Mouse (Mus musculus) neural tube, embryonic 15.5 days (tissue): Measurements from ENCODE around the gene Egfem1. TPM values are rescaled to one million over a fixed set of nuclear protein-coding genes. Genes with fewer than 3 reads are reported as not detected.

Source experiments
- ATAC-seq: fragments of 200-750 bp; cut with Nextera tagmentation; 2 replicates; pipeline ENCODE4 v1.8.0; 2017; ENCODE audit warnings: mild to moderate bottlenecking, moderate TSS enrichment, moderate library complexity; ENCODE audit not compliant: low FRiP score
- H3K27ac ChIP-seq: fragments of 300-500 bp; sonication (generic); replicated peaks from 2 replicates; pipeline ENCODE4 v1.5.1; 2015; ENCODE audit warnings: mild to moderate bottlenecking, inconsistent platforms
- H3K27me3 ChIP-seq: fragments of 300-500 bp; sonication (generic); replicated peaks from 2 replicates; pipeline ENCODE4 v1.6.1; 2015; ENCODE audit warnings: inconsistent platforms
- H3K36me3 ChIP-seq: fragments of 300-500 bp; sonication (generic); 2 replicates; pipeline ENCODE4 v1.6.1; 2015; ENCODE audit warnings: inconsistent platforms
- H3K4me1 ChIP-seq: fragments of 300-500 bp; sonication (generic); 2 replicates; pipeline ENCODE4 v1.6.1; 2015; ENCODE audit warnings: inconsistent platforms
- H3K4me2 ChIP-seq: fragments of 300-500 bp; sonication (generic); 2 replicates; pipeline ENCODE4 v1.6.1; 2015; ENCODE audit warnings: inconsistent platforms, mild to moderate bottlenecking, moderate library complexity
- H3K4me3 ChIP-seq: fragments of 300-500 bp; sonication (generic); replicated peaks from 2 replicates; pipeline ENCODE4 v1.5.1; 2015; ENCODE audit warnings: mild to moderate bottlenecking, inconsistent platforms
- H3K9ac ChIP-seq: fragments of 300-500 bp; sonication (generic); replicated peaks from 2 replicates; pipeline ENCODE4 v1.6.1; 2015; ENCODE audit warnings: mild to moderate bottlenecking, inconsistent platforms
- H3K9me3 ChIP-seq: fragments of 300-500 bp; sonication (generic); replicated peaks from 2 replicates; pipeline ENCODE4 v1.6.1; 2016; ENCODE audit warnings: inconsistent platforms
- WGBS: fragments of 180-500 bp; shearing (Covaris S2); methylation state at CpG from one replicate; pipeline ENCODE4 v1.1.7; 2015; ENCODE audit warnings: mixed read lengths; 5-methylcytosine and 5-hydroxymethylcytosine counted together
- polyA plus RNA-seq: library from polyadenylated mRNA; unstranded; fragments of >200 nt; fragmentation: Nextera tagmentation; extraction: Ambion mirVana; gene quantifications from 2 replicates; pipeline ENCODE4 v1.2.1, GENCODE M21; 2015

Egfem1 gene
- polyA plus RNA-seq, 1 experiment from 2014 or later = 5.1 TPM

GRCm38 (mm10) chr3:29619586-29619985 lies 537.8 kb downstream of the Egfem1 start:
- no peak overlapping the region for H3K27ac ChIP-seq
- ATAC-seq = no peak
- no peaks in the 10 kb centered on the region for H3K27me3 ChIP-seq
- no peak overlapping the region for H3K4me2 ChIP-seq
- H3K4me1 ChIP-seq = no peaks in the 10 kb centered on the region
- no peaks in the 10 kb centered on the region for H3K9me3 ChIP-seq
- H3K36me3 ChIP-seq = no peaks in the 10 kb centered on the region
- no peak overlapping the region for H3K9ac ChIP-seq
- H3K4me3 ChIP-seq = no peak overlapping the region
- WGBS = 84% methylated on average over 1 of the region's 1 CpGs

GRCm38 (mm10) chr3:29639819-29640218 lies 558.0 kb downstream of the Egfem1 start:
- Histone ChIP-seq H3K4me3 (no peak overlapping the region), H3K27me3 (no peaks in the 10 kb centered on the region), H3K4me2 (no peak overlapping the region), H3K36me3 (no peaks in the 10 kb centered on the region), H3K4me1 (no peaks in the 10 kb centered on the region), H3K9me3 (no peaks in the 10 kb centered on the region), H3K9ac (no peak overlapping the region), H3K27ac (no peak overlapping the region)
- no peak for ATAC-seq
- WGBS = 71% methylated on average over 2 of the region's 2 CpGs

- no peaks in the 10 kb centered on the region for H3K27me3 ChIP-seq
- no peak overlapping the region for H3K27ac ChIP-seq
- H3K4me2 ChIP-seq = no peak overlapping the region
- no peak overlapping the region for H3K4me3 ChIP-seq
- H3K9me3 ChIP-seq = no peaks in the 10 kb centered on the region
- no peak for ATAC-seq
- no peaks in the 10 kb centered on the region for H3K4me1 ChIP-seq
- H3K9ac ChIP-seq = no peak overlapping the region
- no peaks in the 10 kb centered on the region for H3K36me3 ChIP-seq
- WGBS = 78% methylated on average over 2 of the region's 2 CpGs
These were observed 585.0 kb downstream of the Egfem1 start for GRCm38 (mm10) chr3:29666796-29667195.

GRCm38 (mm10) chr3:29689367-29690285 lies 607.8 kb downstream of the Egfem1 start:
- no peak overlapping the region for H3K9ac ChIP-seq
- 62% methylated on average over 8 of the region's 8 CpGs for WGBS
- H3K9me3 ChIP-seq = no peaks in the 10 kb centered on the region
- no peaks in the 10 kb centered on the region for H3K27me3 ChIP-seq
- no peak for ATAC-seq
- H3K4me1 ChIP-seq = peaks cover 5% of the 10 kb centered on the region; the same call in 1 of the 2 replicates
- H3K4me3 ChIP-seq = no peak overlapping the region
- H3K36me3 ChIP-seq = no peaks in the 10 kb centered on the region
- no peak overlapping the region for H3K27ac ChIP-seq
- H3K4me2 ChIP-seq = no peak overlapping the region

- no peak for ATAC-seq
- Histone ChIP-seq H3K4me3 (no peak overlapping the region), H3K36me3 (no peaks in the 10 kb centered on the region), H3K9me3 (no peaks in the 10 kb centered on the region), H3K4me1 (no peaks in the 10 kb centered on the region), H3K9ac (no peak overlapping the region), H3K27ac (no peak overlapping the region), H3K4me2 (no peak overlapping the region), H3K27me3 (no peaks in the 10 kb centered on the region)
- WGBS = 16% methylated on average over 2 of the region's 2 CpGs
These were observed 619.3 kb downstream of the Egfem1 start for GRCm38 (mm10) chr3:29701126-29701525.

- ATAC-seq = no peak
- WGBS = 95% methylated on average over 2 of the region's 2 CpGs
These were observed 625.0 kb downstream of the Egfem1 start for GRCm38 (mm10) chr3:29706816-29707215.

GRCm38 (mm10) chr3:29707467-29707866 lies 625.6 kb downstream of the Egfem1 start:
- Histone ChIP-seq H3K4me3 (no peak overlapping the region), H3K9ac (no peak overlapping the region), H3K4me1 (no peaks in the 10 kb centered on the region), H3K36me3 (no peaks in the 10 kb centered on the region), H3K27ac (no peak overlapping the region), H3K27me3 (no peaks in the 10 kb centered on the region), H3K9me3 (no peaks in the 10 kb centered on the region), H3K4me2 (no peak overlapping the region)
- ATAC-seq = no peak
- WGBS = 92% methylated on average over 1 of the region's 1 CpGs

More at GRCm38 (mm10) chr3:29706816-29707215, 625.0 kb downstream of the Egfem1 start:
- Histone ChIP-seq H3K36me3 (no peaks in the 10 kb centered on the region), H3K9ac (no peak overlapping the region), H3K27ac (no peak overlapping the region), H3K9me3 (no peaks in the 10 kb centered on the region), H3K4me2 (no peak overlapping the region), H3K4me3 (no peak overlapping the region), H3K4me1 (no peaks in the 10 kb centered on the region), H3K27me3 (no peaks in the 10 kb centered on the region)

GRCm38 (mm10) chr3:29726376-29726967 lies 644.6 kb downstream of the Egfem1 start:
- Histone ChIP-seq H3K27me3 (no peaks in the 10 kb centered on the region), H3K4me2 (no peak overlapping the region), H3K27ac (no peak overlapping the region), H3K9ac (no peak overlapping the region), H3K4me3 (no peak overlapping the region), H3K4me1 (no peaks in the 10 kb centered on the region), H3K36me3 (no peaks in the 10 kb centered on the region), H3K9me3 (no peaks in the 10 kb centered on the region)
- WGBS = 60% methylated on average over 8 of the region's 8 CpGs
- ATAC-seq = peak; percentile 90

- no peaks in the 10 kb centered on the region for H3K36me3 ChIP-seq
- no peak overlapping the region for H3K4me3 ChIP-seq
- WGBS = 24% methylated on average over 4 of the region's 4 CpGs
- H3K9me3 ChIP-seq = no peaks in the 10 kb centered on the region
- H3K4me1 ChIP-seq = no peaks in the 10 kb centered on the region
- no peak overlapping the region for H3K4me2 ChIP-seq
- no peaks in the 10 kb centered on the region for H3K27me3 ChIP-seq
- no peak for ATAC-seq
- H3K9ac ChIP-seq = no peak overlapping the region
- no peak overlapping the region for H3K27ac ChIP-seq
These were observed 648.4 kb downstream of the Egfem1 start for GRCm38 (mm10) chr3:29730062-29730760.

GRCm38 (mm10) chr3:29731509-29731908 lies 649.7 kb downstream of the Egfem1 start:
- Histone ChIP-seq H3K9ac (no peak overlapping the region), H3K27ac (no peak overlapping the region), H3K4me1 (no peaks in the 10 kb centered on the region), H3K4me3 (no peak overlapping the region), H3K4me2 (no peak overlapping the region), H3K9me3 (no peaks in the 10 kb centered on the region), H3K36me3 (no peaks in the 10 kb centered on the region), H3K27me3 (no peaks in the 10 kb centered on the region)
- WGBS = 89% methylated on average over 1 of the region's 1 CpGs
- no peak for ATAC-seq

- H3K9me3 ChIP-seq = no peaks in the 10 kb centered on the region
- WGBS = 74% methylated on average over 4 of the region's 4 CpGs
- H3K4me1 ChIP-seq = no peaks in the 10 kb centered on the region
- H3K9ac ChIP-seq = no peak overlapping the region
- H3K4me2 ChIP-seq = no peak overlapping the region
- H3K36me3 ChIP-seq = no peaks in the 10 kb centered on the region
- no peaks in the 10 kb centered on the region for H3K27me3 ChIP-seq
- ATAC-seq = no peak
- H3K4me3 ChIP-seq = no peak overlapping the region
- no peak overlapping the region for H3K27ac ChIP-seq
These were observed 650.8 kb downstream of the Egfem1 start for GRCm38 (mm10) chr3:29732626-29733025.
